Mouse (Mus musculus) megakaryocyte, adult 5-6 weeks (primary cell): Measurements from ENCODE around the gene Eif3l. TPM values are rescaled to one million over a fixed set of nuclear protein-coding genes. Genes with fewer than 3 reads are reported as not detected.

Experiments
- ATAC-seq: 2 replicates; pipeline ENCODE4 v1.8.0; 2016; ENCODE audit warnings: mild to moderate bottlenecking, inconsistent platforms; ENCODE audit not compliant: poor library complexity, severe bottlenecking
- total RNA-seq, 2 experiments: library from RNA; stranded (forward) in 1 of 2; stranded (reverse) in 1 of 2; fragments of 153-499, 151-499 nt in 1 of 2; fragments of 221-1000, 200-1000 nt in 1 of 2; gene quantifications; 2 replicates each; pipeline versions ENCODE4 v1.2.3 to v1.2.4; 2015 to 2017

Gene Eif3l
- total RNA-seq, 2 experiments from 2014 or later, result 110 to 153 TPM

DNA sequence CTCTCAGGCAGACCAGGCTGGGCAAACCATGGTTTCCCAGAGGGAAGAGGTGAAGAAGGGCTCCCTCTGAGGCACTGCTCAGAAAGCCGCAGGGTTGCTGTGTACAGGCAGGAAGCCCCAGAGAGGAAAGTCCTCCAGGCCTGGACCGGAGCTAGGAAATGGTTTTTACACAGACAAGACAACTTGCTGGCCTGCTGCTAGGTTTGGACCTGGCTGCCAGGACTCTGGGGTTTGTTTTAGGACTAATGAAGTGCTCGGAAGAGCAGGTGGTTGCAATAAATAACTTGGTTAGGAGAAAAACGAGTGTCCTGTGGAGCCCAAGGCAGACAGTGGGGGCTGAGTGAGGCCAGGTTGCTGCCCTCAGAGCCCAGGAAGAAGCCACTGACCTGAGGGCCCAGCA is 26.8 kb upstream of the Eif3l start:
- ATAC-seq, result no peak

DNA sequence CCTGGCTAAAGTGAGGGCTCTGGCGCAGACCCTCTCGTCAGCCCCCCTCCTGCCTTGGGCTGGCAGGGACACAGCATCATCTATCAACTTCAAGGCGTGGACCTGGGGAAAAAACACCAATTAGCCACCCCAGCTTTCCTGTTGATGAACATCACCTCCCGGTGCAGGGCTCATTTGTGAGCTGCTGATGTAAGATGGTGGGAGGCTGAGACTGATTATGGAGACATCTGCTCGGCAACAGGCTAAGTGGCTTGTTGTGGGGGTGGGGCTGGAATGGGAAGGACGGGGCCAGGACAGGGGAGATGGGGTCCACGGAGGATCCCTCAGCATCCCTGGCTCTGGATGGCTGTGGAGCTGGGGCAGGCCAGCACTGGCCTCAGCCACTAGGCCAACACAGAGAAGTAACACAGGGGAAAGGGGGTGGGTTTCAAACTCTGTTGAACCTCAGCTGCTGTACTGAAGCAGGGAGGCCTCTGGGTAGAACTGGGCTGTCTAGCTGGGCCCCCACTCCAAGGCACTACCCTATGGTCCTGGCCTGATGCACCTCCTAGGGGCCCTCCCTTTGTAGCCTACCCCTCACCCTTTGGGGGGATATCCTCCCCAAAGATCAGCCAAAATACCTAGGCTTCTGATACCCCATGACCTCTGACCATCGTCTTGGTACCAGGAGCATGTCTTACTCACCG is 24.7 kb upstream of the Eif3l start:
- ATAC-seq, result no peak

DNA sequence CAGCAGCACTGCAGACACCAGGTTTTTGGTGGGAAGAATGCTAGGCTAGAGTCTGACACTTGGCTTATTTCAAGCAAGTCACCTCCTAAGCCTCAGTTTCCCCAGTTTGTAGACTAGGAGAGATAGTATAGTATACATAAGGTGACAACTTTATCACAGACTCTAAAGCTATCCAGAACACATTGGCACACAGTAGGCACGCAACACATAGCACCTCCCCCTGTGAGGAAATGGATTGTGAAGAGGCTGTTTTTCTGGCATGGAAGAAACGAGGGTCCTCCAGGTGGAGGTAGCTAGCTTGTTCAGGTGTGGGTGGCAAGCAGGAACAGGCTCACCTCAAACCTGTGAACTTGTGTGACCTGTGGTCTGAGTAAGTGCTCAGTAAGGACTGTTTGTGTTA is 24.0 kb upstream of the Eif3l start:
- no peak for ATAC-seq

DNA sequence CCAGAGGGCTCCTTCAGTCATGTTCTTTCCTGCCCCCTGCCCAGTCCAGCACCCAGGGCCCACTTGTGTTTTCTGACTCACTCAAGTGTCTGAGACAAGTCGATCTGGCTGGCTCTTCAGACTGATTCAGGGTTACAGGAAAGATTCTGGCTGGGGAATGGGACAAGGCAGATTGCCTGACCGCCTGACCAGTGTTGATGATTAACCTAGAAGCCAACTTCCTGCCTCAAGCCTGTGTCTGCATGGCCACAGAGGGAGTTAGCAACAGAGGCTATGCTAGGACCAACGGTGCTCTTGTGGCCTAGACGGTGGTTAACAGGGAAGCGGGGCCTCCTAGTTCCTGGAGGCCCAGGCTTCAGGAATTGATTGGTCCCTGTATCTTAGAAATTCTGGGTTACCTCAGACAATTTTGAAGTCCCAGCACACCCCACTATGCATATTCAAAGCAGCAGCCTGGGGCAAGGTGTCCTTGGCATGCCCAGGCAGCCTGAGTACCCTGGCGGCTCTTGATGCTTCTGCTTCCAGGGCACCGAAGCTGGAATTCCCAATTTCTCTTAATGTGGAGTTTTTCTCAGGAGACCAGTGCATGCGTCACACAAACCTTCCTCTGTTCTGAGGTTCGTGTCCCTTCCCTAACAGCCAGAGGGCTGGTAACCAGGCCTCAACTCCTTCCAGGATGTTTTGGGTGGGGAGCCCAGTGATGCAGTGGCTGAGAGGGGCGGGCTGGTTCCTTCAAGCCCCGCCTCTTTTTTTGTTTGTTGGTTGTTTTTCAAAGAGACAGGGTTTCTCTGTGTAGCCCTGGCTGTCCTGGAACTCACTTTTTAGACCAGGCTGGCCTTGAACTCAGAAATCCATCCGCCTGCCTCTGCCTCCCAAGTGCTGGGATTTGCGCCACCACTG is 23.3 kb upstream of the Eif3l start:
- ATAC-seq, result no peak

DNA sequence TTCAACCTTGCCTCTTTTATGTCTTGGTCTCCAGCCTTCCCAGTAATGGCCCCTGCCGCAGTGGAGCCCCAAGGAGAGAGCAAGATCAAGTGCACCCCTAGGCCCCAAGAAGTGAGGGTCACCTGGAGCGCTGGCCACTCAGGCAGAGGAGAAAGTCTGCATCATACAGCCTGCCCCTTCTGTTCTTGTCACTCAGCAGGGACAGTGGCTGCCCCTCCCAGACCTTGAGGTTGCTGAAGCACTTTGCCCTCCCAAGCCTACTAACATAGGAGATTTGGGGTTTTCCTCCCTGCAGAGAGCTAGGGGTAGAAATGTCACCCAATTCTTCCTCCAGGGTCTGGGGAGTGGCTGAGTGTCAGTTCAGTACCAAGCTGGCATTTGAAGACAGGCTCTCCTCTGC is 22.6 kb upstream of the Eif3l start:
- ATAC-seq, result no peak

DNA sequence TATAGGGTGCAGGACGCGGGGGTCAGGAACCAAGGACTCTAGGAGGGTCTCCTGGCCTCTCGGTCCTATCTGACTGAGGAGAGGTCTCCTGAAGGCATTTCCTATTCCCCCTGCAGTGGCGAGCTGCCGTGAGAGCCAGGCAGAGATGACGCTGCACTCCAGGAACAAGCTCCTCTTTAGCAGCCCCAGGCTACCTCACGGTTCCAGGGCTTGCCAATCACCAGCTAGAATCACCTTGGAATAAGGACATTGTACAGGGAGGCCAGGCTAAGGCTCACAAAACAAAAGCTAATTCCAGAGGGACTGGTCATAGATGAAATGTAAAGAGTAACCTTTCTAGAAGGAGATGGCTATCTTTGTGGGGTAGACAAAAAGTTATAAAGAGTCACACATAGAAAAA is 18.4 kb upstream of the Eif3l start:
- no peak for ATAC-seq

DNA sequence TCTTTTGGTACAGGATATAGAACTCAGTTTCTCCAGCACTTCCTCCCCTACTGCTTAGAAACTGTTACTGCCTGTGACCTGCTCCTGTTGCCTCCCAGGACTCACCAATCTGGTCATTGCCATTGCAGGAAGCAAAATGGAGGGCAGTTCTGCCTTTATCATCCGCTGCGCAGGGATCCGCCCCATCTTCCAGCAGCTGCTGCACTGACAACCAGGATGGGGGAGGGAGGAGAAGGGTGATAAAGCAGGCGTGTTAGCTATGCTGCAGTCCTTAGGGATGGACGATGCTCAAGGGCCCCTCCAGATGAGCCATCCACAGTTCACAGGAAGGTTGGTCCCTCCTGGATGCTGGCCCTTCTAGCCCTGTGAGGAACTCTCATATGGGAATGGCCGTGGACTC is 17.1 kb upstream of the Eif3l start:
- no peak for ATAC-seq

DNA sequence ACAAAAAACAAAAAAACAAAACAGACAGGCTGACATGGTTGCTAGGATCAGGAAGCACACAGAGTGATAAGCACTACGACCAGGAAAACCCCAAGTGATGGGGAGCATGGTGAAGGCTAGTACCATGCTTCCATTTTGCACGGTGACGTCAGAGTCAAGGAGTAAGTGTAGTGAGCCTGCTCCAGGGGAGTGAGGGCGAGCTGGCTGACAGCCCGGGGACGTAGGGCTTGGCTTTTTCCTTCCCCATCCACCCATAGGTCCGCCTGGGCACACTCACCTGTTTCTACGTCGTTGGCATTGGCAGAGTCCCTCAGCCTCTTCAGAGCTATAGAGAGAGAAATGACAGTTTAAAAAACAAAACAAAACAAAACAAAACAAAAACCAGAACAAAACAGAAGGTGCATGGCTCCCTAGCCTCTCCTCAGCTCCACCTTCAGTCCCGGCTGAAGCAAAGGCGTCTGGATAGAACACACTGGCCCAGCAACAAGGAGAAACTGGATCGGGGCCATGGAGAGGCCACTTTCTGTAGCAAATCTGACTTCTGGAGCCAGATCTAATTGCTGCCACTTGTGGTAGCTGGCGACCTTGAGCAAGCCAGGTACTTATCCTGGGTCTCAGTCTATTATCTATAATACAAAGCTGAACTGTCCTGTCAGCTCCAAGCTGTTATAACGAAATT is 14.0 kb upstream of the Eif3l start:
- ATAC-seq, result no peak

DNA sequence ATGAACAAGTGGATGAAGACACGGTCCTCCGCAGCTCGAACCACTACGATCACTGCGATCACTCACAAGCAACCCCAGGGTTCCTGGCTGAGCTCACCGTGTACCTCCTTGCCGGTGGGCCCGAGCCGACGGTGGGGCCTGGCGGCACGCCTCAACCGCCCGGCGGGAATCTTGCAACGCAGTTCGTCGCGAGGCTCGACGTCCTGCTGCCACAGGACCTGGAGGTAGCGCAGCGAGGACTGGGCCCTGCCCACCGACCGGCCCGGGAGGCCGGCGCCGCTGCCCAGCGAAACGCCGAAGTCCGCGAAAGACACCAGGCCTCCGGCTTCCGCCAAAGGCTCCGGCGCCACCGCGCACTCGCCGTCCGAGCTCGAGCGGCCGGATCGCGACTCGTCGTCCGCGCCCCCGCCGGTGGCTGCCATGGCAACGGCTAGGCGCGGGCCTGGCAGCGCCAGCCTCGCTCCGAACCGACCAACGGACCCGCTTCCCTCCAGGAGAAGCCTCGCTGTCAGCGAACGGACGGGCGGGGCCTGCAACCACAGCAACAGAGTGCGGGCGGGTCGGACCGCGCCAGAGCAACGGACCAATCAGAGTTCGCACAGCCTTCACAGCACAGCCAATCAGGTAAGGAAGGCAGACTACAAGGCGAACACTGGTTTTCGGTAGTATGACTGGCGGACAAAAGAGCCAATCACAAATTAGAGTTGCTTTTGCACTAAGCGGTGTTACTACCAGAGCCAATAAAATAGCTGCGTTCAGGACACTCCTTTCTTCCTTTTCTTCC is 12.4 kb upstream of the Eif3l start, which contains the start of gene Ankrd54:
Gene Ankrd54 (minus strand): TSS at position 518 of the 784 bp plus-strand sequence.
- ATAC-seq, result peak; percentile 99

DNA sequence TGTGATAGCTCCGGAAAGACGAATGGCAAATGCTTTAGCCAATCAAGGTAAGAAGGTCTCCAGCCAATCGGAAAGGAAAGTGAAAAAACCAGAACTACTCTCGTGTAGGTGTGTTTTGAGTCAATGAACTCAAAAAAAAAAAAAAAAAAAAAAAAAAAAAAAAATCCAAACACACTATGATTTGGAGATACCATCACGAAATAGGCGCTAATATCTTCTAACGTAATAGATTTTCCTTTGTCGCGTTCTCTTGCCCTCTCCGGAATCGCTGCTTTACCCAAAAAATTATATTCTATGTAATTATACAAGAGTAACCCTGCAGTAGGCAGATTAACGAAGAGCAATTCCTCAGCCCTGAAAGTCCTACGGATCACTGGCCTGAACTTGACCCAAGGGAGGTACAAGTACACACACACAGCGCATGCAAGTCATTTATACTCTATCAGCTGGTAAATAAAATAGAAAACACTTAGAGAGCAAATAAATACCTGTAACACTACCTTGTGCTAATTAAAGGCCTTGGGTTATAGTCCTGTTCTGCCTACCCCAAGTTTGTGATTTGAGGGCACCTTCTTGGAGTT is 11.7 kb upstream of the Eif3l start:
- ATAC-seq, result no peak

DNA sequence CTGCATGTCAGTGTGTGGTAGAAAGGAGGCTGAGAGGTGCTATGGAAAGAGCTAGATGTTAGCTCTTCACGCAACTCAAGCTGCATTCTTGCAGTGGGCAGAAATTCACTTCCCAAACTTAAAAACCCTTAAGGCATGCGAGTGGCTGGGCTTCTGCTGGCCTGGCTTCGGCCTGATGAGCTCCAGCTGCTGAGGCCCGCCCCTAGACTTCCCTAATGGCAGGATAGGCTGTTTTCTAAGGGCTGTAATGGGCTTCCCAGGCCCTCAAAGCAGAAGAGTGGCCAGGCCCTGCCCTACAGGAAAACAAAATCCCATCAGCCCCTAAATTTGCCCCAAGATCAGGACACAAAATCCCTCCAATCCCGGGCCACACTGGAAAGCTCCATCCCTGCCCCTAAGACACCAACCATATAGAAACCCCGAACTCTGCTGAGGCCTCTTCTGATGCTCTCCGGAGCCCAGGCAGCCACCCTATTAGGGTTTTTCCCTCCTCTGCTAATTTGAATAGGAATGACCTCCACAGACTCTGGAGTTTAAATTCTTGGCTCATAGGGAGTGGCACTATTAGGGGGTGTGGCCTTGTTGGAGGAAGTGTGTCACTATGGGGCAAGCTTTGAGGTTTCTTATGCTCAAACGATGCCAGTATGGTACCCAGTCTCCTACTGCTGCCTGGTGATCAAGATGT is 9.8 kb upstream of the Eif3l start:
- ATAC-seq, result no peak

DNA sequence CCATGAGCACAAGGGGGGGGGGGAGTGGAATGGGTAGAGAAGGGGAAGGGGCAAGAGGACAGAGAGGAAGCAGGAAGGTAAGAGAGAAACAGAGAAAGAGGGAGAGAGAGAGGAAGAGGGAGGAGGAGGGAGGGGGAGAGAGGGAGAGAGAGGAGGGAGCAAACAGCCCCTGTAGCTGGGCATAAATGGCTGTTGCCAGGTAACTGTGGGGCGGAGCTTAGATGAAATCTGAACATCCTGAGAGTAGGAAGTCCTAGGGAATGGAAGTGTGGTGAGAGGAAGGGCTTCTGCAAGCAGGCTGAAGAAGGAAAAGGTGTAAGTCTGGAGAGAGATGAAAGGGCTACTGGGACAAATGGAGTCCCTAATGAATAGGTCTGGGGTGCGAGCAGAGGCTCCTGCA is 8.7 kb upstream of the Eif3l start:
- ATAC-seq, result no peak

DNA sequence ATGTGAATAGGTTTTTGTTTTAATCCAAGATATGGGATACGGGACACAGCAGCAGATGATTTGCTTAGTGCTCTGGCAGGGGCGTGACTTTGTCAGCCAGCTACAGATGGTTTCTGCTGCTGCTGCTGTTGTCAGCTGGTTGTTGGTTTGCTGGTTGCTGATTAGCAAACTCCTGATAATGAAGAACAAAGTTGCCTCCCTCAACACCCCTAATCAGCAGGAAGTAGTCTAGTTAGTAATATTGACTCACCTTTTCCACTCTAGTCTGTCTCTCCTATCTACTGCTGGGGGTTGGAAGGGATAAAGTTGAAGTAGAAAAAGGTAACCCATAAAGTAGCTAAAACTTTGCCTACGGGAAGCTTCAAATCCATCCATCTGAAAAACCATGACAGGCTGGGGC is 7.3 kb upstream of the Eif3l start:
- no peak for ATAC-seq

DNA sequence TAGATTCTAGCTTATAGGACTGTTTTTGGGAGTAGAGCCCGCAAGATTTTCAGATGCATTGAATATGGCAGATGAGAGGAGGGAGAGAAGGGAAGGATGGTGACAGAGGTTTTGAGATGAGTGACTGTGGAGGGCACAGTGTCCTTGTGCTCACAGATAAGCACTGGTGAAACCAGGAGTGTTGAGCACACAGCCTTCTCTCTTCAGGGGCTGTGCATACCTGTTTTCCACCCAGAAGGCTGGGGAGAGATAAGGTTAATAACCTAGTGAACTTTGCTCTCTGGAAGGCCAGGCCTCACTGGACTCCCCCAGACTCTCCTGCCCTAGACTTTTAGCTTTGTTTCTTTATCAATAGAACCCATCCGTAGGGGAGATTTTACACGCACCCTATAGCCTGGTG is 6.6 kb upstream of the Eif3l start:
- ATAC-seq, result no peak

DNA sequence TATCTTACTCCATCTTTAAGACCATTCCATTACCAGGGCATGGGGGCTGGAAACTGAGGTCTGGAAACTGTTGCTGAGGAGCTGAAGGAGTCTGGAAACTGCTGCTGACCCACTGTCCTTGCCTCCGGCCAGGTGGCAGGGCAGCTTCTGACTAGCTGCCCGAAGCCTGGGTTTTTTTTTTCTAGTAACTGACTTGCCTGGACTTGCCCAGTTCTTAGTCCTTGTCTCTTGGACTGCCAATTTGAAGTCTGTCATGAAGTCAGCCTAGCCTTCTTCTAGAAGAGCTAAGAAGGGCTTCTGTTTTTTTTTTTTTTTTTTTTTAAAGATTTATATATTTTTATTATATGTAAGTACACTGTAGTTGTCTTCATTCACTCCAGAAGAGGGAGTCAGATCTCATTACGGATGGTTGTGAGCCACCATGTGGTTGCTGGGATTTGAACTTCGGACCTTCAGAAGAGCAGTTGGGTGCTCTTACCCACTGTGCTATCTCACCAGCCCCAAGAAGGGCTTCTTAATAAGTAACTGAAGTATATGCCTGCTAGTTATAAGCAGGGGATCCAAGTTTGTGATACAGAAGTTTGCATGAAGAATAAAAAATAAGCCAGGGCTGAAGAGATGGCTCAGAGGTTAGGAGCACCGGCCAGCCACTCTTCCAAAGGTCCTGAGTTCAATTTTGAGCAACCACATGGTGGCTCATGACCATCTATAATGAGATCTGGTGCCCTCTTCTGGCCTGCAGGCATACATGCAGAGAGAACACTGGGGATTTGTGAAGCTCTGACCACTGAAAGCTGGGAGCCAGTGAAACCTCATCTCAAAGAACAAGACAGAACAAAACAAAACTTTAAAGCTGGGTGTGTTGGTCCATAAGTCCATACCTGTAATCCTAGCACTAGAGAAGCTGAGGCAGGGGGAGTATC is 3.6 kb upstream of the Eif3l start:
- ATAC-seq, result no peak

DNA sequence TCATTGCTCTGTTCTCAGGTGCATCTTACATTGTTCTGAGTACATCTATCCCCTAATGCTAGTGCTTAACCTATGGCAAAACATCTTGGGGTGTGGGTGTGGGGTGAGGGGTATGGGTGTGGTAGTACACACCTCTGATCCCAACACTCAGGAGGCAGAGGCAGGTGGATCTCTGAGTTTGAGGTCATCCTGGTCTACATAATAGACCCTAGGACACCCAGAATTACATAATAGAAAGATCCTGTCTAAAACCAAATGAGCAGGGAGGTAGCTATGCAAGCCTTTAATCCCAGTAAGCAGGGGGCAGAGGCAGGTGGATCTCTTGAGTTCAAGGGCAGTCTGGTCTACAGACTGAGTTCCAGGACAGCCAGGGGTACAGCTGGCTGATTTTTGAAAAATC is 1.2 kb upstream of the Eif3l start:
- ATAC-seq, result no peak

DNA sequence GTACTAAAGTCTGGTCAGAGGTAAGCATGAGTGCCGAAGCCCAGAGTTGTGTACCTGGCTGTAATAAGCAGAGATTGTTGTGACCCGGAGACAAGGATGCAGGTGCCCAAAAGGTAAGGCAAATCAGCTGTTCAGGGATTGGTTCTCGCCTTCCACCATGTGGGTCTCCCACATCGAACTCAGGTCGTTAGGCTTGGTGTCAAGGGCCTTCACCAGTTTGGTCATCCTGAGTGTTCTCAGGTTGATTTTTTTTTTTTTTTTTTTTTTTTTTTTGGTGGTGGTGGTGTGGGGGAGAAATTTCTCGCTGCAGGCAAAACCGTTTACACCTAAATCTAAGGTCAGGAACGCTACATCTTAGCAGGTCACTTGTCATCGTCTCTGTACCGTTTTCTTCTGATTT is 533 bp upstream of the Eif3l start:
- no peak for ATAC-seq

DNA sequence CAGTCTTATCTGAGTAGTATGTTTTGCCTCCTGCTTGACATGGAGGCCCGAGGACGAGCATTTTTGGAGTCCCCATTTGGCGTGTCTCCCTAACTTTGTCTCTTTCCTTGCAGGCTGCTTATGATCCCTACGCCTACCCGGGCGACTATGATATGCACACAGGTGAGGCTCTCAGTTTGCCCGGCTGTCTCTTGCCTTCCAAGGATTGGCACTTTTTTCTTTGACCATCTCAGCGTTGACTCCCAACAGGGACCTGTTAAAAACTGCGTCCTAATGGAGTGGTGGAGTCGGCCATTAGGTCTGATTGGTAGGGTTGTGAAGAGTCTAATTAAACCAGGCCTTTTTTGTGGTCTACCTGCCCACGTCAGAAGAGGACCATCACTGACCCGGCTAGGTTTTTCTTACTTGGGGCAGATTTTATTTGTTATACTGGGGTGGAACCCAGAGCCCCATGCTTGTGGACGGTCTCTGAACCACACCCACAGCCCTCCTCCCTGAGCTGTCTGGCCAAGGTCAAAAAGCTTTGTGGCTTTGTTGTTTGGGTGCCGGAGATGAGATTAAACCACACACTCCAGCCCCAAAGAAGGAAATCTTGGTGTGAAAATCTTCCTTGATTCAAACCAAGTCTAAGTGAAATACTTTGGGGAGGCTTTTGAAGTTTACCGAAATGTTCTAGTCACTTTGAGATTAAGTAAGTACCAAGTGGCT is 833 bp downstream of the Eif3l start:
- no peak for ATAC-seq
